Mouse (Mus musculus): ENCODE data around the gene Rsl24d1.
"Not testable (repeated sequence)": the region's sequence is repeated elsewhere in the genome, so short reads cannot be mapped to it uniquely, and the experiment has no call there.

The Rsl24d1 gene

GRCm38 (mm10) chr9:73112919-73113906 lies at the start of gene Rsl24d1:
Gene Rsl24d1 (plus strand): TSS chr9:73113426.
- DNase-seq: peak; percentile 71

DNA sequence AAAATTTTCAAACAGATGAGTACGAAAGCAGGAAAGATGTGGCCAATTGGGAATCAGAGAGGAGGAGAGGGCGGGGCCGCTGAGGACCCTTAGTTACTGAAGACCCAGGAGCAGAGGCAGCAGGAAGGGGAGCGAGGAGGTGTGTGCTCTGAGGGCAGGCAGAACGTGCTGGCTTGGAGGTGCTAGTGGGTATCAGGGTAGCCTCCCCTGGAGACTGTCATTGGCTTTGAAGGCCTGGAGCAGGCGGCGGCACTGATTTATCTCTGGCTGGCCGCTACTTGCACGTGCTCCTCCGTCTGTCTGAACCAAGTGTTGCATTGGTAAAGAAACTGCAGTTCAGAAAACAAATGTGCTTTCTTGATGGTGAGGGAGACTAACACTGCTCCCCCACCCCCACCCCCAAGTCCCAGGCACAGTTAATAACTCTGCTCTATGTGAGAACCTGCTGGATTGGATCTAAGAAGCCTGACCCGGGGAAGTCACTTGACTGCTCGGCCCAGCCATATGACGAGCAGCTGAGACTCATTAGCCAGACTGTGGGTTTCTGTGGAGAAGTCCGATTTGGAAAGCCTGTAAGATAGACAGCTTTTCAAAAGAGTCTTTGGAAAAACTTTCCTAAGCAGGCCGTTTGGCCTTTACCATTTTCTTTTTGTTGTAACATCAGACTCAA lies 49.5 kb upstream of the Rsl24d1 start:
- DNase-seq: no peak

GRCm38 (mm10) chr9:73067086-73067485 lies 46.1 kb upstream of the Rsl24d1 start:
- DNase-seq: no peak

DNA sequence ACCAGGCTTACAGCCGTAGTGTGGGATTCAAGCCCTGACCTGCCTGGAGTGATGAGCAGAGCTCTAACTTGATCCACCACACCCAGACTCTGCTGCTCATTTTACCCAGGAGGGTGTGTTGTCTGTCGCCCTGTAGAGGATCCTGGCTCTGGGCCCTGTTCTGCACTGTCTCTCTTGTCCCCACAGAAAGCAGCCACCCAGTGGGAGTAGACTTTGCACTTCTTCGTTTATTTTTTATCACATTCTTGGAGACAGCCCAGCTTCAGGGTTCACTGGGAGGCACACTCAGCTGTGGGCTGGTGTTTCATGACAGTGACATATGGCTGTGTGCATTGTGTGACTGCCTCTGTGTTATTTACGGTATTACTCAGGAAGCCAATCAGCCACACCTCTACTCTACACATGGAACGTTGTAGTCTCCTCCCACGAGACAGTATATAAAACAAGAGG lies 45.0 kb upstream of the Rsl24d1 start:
- no peak for DNase-seq

- DNase-seq: no peak
Observed at GRCm38 (mm10) chr9:73068688-73069087, 44.5 kb upstream of the Rsl24d1 start.

GRCm38 (mm10) chr9:73070971-73071659 lies 42.1 kb upstream of the Rsl24d1 start:
- DNase-seq: no peak

DNA sequence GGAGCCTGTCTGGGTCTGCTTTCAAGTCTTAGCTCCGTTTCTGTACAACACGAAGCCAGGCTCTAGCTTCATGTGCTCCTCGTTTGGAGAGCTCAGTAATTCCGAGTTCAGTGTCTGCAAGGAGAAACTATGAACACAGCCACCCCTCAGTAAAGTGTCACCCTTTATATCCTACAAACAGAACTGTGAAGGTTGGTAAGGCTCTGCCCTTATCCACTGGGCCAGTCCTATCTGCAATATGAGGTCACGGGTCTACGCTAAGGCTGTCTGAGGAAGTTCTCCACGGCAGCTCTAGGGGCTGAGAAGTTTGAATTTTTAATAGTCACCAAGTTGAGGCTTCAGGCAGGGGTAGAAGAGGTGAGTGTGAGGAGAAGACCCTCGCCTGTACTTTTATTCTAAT lies 40.8 kb upstream of the Rsl24d1 start:
- DNase-seq: no peak

- DNase-seq: no peak
Observed at GRCm38 (mm10) chr9:73073169-73073568, 40.1 kb upstream of the Rsl24d1 start.

DNA sequence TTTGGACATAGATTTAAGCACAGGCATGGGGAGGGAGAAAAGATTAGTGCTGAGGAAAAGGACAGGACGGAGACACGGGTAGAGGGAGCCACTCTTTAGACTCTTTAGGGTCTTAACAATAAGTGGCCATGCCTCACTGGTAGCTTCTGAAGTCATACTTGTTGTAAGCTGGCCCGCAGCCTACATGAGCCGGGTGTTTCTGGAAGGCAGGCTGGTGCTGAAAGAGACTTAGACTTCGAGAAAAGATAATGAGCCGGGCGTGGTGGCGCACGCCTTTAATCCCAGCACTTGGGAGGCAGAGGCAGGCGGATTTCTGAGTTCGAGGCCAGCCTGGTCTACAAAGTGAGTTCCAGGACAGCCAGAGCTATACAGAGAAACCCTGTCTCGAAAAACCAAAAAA lies 33.9 kb upstream of the Rsl24d1 start:
- DNase-seq: not testable (repeated sequence)

DNA sequence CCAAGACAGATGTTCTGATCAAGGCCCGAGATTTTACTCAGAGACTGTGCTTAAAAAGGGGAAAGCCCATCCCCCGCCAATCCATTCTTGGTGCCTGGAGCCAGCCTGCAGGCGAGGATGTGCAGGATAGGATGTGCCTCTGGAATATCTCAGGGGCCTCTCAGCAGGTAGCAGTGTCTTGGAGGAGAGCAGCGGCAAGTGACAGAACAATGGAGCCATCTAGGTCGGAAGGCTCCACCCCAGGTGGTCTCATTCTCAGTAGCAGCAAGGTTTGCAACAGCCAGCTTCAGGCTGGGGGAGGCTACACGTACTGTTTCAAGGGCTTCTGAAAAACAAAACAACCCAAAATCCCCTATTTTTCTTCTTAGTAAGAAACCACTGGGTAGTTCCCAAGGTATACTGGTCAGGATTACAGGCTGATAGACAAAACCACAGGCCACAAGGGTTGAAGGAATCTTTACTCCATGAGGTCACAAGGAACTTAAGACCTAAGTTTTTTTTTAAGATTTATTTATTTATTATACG lies 33.4 kb upstream of the Rsl24d1 start:
- no peak for DNase-seq

DNA sequence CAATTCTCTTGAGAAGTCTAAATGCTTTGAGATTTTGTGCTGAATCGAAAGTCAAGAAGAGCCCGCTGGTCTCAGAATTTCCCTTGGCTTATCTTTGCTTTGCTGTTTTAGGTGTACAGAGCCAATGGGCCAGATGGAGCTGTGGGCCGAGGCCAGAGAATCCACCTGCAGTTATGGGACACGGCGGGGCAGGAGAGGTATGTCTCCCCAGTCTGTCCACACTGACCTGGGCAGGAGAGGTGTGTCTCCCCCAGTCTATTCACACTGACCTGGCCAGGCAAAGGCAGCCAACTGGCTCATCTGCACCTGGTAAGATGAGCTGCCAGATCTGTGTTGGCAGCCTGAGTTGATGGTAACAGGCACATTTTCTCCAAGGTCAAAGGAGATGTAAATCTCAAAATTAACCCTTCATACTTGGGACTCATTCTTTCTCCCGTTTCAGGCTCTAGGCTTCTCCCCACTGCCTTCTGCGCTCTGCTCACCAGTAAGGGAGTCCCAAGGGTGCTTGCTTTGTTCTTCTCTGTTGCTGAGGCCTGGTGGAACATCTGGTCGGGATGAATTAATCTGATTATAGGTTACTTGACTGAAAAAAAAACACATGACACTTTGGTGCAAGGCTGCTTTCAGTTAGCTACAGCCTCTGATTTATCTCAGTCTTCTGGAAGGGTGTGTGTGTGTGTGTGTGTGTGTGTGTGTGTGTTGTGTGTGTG lies 30.8 kb upstream of the Rsl24d1 start:
- no peak for DNase-seq

- DNase-seq: no peak
Observed at GRCm38 (mm10) chr9:73083956-73084355, 29.3 kb upstream of the Rsl24d1 start.

DNA sequence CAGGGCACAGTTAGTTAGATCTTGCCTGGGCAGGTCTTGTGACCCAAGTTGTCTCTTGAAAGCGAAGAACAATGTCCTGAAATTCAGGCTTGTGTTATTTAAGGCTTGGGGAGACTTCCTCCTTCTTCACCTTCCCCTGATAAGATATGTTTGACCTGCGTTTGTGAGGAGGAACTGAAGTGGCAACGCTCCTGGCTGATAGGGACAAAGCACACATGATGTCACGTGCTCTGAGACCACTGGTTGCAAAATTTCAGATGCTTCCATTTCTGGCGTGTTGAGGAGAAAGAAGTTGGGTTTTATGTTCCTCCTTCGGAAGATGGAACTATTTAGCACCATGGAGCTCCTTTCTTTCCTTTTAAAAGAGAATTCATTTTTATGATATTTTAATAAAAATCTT lies 27.4 kb upstream of the Rsl24d1 start:
- DNase-seq: no peak

- no peak for DNase-seq
Observed at GRCm38 (mm10) chr9:73087121-73087520, 26.1 kb upstream of the Rsl24d1 start.

DNA sequence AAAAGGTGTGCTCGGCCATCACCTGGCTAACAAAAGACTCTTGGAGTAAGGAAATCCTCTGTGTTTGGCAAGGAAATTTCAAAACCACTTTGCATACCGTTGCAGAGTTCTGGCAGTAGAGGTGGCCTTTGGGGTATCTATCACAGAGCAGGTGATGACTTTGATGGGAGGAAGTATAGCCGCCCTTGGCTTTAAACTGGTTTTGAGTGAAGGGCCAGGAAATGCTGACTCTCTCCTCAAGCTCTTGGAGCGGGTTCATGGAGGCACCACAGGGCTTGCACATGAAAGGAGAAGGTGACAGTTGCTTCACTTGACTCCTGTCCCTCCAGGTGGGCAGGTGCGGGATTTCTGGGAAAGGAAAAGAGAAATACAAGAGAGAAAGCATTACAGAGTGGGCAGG lies 25.6 kb upstream of the Rsl24d1 start:
- no peak for DNase-seq

DNA sequence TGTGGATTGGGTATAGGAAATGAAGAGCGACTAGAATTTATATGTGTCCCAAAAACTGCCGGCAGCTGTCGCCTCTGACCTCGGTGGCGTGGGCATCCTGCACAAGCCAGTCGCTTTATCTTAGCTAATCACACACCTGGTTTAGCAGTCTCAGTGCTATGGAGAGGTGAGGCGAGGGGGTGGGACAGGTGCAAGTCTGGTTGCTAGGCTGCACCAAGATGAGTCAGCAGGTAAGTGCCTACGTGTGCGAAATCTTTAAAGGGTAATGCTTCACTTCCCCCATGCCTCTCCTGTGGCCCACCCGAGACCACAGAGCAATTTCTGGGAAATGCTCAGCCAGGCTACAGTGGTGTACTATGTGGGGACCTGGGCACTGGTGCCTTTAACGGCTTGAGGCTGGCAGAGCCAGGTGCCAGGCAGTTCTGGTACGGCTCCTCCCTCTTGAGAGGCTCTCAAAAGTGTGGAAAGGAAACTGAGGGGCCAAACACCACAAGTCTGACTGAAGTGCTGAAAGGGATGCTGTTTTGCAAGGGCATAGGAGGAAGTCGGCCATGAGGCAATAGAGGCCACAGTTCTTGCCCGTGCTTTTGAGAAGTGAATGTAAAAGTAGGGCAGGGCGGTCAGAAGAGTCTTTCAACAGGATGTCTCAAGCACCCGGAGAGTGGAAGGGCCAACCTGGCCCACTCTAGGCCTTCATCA lies 23.9 kb upstream of the Rsl24d1 start:
- DNase-seq: no peak

DNA sequence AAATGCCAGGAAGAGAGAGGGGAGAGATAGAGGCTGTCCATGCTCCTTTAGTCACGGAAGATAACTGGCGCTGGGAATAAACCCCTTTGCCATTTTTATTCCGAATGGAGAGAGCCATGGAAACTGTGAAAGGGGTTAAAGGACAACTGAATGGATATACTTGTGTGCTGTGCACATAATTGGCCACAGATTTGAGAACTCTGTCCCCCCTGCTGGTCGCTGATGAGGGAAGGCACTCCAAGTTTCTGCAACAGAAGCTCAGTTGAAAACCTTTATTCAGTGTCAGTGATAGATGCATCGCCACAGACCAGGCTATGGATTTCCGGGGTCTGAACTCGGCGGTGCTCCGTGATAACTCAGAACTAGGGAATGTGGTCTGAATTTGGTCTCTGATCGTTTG lies 23.1 kb upstream of the Rsl24d1 start:
- no peak for DNase-seq

- DNase-seq: no peak
Observed at GRCm38 (mm10) chr9:73091747-73092146, 21.5 kb upstream of the Rsl24d1 start.

- no peak for DNase-seq
Observed at GRCm38 (mm10) chr9:73094580-73094979, 18.6 kb upstream of the Rsl24d1 start.

GRCm38 (mm10) chr9:73097898-73098297 lies 15.3 kb upstream of the Rsl24d1 start:
- DNase-seq: no peak

DNA sequence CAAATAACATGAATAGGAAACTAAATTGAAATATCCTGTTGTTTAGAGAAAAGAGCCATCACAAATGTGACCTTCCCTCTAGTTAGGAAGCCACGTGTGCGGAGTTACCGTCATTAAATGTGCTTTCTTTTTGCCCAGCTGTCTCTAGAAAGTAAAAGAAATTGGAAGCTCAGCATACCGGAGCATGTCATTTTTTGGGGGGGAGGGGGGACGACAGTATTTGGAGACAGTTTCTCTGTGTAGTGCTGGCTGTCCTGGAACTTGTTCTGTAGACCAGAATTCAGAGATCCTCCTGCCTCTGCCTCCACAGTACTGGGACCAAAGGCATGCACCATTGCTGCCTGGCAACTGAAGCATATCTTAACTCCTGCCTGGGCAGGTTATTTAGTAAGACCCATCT lies 11.7 kb upstream of the Rsl24d1 start, which contains the start of gene Khdc3:
TSS of gene Khdc3 (plus strand) at position 301 of the 400 bp plus-strand sequence.
- no peak for DNase-seq

DNA sequence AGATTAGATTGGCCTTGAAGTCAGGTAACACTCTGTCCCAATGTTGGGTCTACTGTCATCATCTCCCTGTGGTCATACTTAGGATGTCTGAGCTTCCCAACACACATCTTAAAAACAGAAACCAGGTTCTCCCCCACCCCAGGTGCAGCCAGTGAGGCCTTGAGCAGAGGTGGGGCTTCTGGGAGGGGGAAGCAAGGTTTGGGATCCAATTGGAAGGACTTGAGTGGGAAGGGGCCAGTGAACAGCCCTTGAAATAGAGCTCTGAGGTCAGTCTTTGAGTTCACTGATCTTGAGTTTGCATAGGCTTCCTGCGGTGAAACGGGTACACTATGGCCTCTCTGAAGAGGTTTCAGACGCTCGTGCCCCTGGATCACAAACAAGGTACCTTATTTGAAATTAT lies 11.0 kb upstream of the Rsl24d1 start, which contains the start of gene Gm20509:
TSS of gene Gm20509 (plus strand) at position 290 of the 400 bp plus-strand sequence.
- DNase-seq: no peak
